Mouse (Mus musculus) urinary bladder, adult 2 months (tissue): Measurements from ENCODE around the gene Cachd1. TPM values are rescaled to one million over a fixed set of nuclear protein-coding genes. Genes with fewer than 3 reads are reported as not detected.

ENCODE experiments used
- DNase-seq: peaks from one replicate; pipeline ENCODE4 v3.0.0; 2022; ENCODE audit warnings: low spot score
- polyA plus RNA-seq: library from polyadenylated mRNA; depleted of rRNA; stranded (reverse); fragments of >200 nt; gene quantifications from 2 replicates; pipeline ENCODE4 v1.2.3, GENCODE M21; 2012

Gene Cachd1
- polyA plus RNA-seq, 1 experiment, result 20.5 TPM

DNA sequence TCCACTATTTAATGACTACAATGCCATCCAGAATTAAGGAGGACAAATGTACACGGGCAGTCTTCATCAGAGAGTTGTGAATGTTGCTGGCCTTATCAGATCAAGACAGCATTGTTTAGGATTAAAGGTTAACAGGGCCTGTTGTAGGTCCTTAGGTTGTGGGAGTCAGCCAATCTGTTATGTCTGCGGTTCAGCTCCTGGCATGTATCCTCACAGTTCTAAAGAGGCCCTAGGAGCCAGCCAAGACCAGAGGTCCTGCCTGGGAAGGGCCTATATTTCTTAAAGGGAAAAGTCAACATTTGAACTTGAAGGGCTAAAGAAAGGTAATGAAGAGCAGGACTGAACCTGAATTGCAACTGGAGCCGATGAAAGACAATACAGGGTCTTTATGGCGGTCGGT is 13.7 kb downstream of the Cachd1 start:
- DNase-seq, result no peak

- DNase-seq, result no peak
Observed at GRCm38 (mm10) chr4:100793147-100793546, 16.7 kb downstream of the Cachd1 start.

GRCm38 (mm10) chr4:100795523-100795922 is 19.0 kb downstream of the Cachd1 start:
- DNase-seq, result no peak

GRCm38 (mm10) chr4:100800730-100801442 is 24.4 kb downstream of the Cachd1 start:
- DNase-seq, result no peak

DNA sequence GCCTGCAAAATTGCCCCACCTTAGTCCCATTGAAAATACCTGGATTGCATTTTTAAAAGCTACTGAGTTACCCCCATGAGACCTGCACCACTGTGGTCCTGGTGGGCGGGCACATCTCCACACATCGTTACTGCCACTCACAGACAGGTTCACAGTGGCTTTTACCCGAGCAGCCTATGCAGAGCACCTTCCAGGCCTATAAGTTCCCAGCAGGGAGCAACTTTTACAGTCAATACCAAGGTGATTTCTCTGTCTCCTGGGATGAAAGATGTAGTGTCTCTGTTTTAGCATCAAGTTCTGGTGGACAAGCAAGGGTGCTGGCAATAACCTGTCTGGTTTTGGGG is 24.9 kb downstream of the Cachd1 start:
- no peak for DNase-seq

- DNase-seq, result no peak
Observed at GRCm38 (mm10) chr4:100811057-100811695, 34.7 kb downstream of the Cachd1 start.

- no peak for DNase-seq
Observed at GRCm38 (mm10) chr4:100811802-100812510, 35.5 kb downstream of the Cachd1 start.

DNA sequence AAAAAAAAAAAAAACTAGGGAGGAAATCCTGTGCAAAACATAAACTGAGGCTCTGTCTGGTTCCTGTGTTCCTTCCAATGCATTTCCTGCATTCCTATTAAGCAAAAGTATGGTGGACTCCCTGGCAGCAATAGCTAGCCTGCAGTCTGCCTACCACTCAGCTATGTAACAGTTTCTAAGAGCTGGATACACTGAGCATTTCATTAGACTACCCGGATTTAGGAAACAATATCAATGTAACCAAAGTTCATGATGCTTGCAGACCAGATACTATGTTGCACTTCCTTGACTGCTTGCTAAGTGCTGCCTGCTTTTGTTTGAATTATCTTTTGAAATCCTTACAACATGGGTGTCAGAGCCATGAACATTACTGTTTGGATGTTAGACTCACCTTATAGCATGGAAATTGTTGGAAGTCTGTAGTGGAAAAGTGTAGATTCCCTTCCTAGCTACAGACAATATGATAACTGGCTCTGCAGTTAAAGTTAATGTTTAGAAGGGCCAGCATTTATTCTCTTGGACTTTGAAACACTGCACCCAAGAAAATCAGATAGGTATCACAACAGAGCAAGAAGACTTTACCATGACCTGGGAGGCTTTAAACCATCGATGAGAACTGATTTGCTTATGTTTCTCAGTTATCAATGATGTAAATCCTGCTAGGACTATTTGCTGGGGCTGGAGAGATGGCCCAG is 37.4 kb downstream of the Cachd1 start:
- no peak for DNase-seq

DNA sequence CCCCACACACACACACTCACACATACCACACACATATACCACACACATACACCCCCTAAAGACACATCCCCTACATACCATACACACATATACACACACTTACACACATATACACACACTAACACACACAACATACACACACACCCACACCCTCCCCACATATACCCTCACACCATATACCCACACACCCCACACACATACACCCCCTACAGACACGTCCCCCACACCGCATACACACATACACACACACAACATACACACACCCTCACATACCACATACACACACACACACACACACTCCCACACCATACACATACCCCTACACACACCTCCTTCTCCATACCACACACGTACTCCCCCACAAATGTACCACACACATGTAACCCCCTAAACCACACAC is 42.8 kb downstream of the Cachd1 start:
- DNase-seq, result no peak

DNA sequence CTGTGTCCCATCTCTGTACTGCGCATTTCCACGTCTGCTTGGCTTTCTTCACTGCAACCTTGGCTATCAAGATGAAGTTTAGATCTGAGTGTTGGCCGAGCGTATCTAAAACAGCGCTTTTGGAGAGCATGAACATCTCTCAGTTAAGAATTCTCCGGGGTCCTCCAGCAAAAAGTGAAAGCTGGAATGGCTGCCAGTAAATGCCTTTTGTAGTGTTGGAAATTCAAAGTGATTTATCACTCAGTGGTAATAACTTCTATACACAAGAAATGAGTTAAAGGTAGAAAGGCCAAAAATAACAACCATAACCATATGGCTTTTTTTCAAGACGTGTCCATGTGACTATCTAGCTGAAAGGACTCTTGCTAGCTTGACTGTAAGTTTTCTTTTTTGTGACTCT is 46.1 kb downstream of the Cachd1 start:
- no peak for DNase-seq

DNA sequence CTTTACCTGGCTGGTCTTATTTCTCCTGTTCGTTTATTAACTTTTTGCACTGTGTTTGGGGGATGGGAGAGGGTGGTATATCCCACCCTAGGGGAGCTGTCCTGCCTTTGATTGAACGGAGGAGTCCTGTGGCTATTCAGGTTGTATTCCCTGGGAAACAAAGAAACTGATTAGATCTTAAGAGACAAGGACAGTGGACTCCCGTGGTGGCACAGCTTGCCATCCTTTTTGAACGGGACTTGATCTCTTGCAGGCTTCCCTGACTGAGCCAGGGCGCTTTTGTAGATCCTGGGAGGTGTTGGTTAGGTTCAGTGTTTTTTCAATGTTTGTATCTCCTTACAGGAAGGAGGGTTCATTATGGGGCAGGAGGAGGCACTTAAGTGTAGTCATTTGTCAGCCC is 50.9 kb downstream of the Cachd1 start:
- DNase-seq, result no peak

DNA sequence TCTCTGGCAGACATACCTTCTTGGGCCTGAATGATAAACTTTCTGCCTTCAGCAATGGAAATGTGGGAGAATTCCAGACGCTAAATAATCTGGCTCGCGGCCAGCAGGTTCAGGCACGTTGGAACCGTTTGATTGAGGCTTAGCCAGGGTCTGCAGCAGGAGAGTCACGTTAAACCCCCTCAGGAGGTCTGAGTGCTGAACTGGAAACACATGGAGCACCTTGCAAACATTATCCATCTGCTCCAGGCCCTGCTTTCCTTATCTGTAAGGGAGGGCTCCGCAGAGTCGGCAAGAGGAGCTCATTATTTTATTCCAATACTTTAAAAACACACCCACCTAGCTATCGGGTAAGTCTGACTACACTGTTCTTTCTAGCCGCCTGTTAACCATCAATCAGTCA is 52.3 kb downstream of the Cachd1 start:
- DNase-seq, result no peak

GRCm38 (mm10) chr4:100837205-100837604 is 60.7 kb downstream of the Cachd1 start:
- no peak for DNase-seq

DNA sequence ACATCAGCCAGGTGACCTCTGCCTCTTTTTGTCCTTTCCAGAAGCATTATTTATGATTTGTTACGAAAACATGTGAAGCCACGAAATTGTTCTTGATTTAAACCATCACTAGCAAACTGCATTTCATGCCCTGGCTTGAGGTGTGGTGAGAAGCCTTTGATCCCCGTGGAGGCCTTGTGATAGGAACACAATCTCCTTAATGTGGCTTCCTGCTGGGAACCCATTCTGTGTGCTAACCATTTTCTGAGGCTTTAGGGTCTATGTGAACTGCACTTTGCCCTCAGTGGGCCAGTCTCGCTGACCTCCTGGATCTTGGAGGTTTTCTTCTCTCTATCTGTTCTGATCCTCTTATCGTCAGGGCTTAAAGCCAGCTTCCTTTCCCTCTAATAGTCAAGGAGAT is 66.2 kb downstream of the Cachd1 start:
- no peak for DNase-seq

GRCm38 (mm10) chr4:100843119-100843518 is 66.6 kb downstream of the Cachd1 start:
- DNase-seq, result no peak

GRCm38 (mm10) chr4:100850846-100851495 is 74.5 kb downstream of the Cachd1 start:
- DNase-seq, result no peak

- no peak for DNase-seq
Observed at GRCm38 (mm10) chr4:100852448-100852847, 76.0 kb downstream of the Cachd1 start.

DNA sequence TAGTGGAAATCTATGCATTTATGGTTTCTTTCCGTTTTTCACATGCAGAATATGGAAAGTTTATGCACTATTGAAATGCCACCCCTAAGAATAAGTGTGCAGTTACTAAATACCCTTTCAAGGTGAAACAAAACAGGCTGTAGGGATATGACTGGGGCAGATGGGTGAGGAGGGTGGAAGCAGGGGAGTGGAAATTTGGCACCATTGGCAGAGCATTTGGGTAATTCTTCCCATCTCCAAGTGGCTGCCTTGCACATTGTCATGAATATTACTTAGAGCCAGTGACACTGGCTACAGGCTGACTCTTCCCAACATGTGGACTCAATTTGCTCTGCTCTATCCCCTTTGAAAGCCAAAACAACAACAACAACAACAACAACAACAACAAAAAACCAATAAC is 77.0 kb downstream of the Cachd1 start:
- no peak for DNase-seq

DNA sequence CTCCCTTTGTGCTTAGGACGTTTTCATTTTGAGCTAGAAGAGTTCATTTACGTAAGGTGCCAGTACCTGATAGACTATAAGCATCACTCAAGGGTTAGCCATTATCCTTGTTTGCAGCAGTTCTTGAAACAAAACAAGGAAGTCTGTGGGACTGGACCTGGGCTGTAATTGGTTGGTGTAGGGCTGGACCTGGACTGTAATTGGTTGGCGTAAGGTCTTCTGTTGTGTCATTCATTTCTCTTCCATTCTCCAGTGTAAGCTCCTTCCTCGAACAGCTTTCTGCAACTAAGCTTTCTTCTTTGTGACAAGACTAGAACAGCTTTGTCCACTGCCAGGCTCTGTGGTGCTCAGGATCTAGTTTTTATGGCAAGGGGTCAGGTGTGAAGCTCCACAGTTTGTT is 78.9 kb downstream of the Cachd1 start:
- DNase-seq, result no peak

- DNase-seq, result no peak
Observed at GRCm38 (mm10) chr4:100857411-100857869, 81.0 kb downstream of the Cachd1 start.

DNA sequence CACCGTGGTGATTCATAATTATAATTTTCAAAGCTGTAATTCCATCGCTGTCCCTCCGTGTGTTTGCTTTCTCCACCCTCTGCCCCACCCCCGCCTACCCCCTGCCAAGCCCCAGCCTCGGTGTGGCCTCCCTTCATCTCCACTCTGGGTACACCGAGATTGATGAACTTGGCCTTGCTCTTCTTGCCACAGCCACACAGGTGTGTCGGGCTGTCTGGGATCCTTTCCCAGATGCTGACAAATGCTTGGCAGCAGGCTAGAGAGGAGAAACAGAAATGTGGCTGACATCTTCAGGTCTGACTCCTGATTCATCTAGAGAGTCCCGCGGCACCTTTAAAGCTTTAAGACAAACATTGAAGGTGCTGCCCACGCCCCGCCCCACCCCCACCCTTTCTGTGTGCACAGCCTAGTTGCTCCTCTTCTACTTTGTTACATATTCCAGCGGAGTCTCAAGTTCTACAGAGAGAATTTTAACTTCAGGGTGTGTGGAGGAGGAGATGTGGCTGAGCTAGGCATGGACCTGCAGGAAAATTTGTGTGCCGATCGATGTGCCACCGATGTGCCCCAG is 87.5 kb downstream of the Cachd1 start:
- DNase-seq, result no peak

DNA sequence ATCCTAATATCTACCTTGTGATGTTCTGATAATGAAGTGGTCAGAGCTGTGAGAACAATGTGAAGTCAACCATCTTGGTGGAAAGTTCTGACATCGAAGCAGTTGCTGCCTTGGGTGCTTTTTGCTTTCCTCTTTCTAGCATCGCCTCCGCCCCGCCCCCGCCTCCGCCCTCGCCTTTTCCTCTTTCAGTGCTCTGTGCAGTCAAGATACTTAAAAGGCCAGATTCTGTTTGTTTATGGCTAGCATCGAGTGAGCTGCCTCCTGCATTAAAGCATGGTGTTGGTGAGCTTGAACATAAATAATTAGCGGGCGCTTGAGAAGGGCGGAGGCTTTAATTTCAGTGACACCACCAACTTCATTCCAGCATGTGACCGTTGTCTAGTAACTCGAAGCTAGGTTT is 88.9 kb downstream of the Cachd1 start:
- no peak for DNase-seq
